Mouse (Mus musculus) T-cell, adult 2 months (primary cell): ENCODE measurements around the gene Arid1b.
A peak's percentile ranks its signal among the peaks of the same experiment; 100 is the strongest.

Experiments used
- DNase-seq: peaks from one replicate; pipeline ENCODE4 v3.0.0; 2022; ENCODE audit warnings: low spot score

Arid1b gene

DNA sequence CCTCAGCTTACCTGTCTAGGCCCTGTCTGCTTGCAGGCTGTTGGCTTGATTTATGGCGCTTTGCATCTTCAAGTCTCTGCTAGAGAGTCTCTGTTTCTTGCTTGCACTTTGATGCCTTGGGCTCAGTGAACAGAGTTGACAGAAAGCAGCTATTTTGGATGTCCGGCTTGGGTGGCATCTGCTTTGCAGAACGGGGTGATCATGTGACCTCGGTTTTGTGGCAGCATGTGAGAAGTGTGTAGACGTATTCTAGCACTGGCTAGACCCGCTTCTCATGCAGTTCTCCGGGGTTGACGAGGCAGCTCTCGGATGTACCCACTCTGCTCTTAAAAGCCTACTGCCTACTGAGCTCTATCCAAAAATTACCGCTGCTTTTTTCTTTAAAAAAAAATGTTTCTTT is 22.9 kb downstream of the Arid1b start:
- peak; percentile 28 for DNase-seq

DNA sequence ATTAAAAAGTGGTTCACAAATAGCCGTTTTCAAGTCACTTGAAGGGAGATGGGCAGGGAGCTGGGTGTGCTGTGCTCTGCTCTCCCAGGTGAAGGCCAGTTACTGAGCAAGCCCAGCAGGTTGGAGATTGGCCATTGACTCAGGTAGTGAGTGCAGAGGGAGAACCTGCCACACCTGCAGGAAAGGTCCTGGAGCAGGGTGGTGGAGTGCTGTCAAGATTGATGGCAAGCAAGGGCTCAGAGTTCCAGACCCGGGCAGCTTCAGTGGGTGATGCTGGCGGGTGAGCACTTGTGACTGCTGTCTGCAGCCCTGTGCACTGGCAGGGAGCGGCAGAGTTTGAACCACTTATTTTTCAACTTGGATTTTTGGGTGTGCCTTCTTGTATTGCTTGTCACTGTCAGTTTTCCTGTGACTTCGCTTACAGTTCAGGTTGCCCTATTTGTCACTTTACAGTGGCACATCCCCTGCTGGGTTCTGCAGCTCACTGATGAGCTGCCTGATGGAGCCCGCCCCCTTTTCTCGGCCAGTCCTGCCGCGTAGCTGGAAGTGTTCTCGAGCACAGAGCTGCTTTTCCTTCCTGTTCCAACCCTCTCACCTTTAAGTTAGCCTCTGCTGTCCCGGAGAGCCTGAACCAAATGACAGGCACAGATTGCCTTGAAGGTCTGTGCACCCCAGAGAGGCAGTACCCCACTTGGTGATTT is 27.3 kb downstream of the Arid1b start:
- DNase-seq, result no peak

DNA sequence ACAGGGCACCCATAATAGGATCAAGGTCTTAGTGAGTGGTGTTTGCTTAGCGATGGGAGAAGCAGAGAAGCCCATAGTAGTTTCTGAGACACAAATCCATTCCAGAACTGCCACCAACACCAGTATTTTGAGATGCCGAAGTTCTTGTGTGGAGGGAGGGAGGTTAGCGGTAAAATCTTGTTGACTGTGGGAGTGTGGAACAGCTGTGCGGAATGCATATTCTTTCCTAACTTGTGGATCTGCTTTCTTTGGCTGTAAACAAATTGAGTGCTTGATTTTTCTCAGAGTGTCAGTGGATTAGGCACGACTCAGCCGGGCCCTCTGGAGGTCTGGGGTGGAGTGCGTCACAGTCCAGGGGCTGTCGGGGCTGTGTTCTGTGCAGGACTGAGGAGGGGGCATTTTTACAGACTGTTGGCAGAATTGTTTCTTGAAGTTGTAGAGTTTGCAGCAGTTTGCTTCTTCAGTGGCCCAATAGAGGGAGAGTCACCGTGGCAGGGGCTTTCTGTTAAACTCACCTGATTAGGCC is 27.9 kb downstream of the Arid1b start:
- DNase-seq, result no peak

DNA sequence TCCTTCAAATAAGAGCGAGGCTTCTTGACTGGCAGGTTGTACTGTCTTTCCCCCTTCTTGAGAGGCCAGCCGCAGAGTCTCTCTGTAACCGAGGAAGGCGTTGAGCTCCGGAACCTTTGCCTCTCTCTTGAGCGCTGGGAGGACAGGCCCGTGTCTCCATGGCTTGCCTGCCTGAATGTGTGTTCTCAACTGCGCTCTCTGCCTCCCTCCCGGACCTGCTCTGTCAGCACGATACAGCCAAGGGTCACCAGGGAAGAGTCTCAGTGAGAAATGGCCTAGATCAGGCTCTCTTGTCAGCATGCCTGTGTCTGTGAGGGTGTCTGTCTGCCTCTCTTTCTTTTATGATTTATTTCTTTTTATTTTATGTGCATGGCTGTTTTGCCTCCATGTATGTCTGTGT is 29.6 kb downstream of the Arid1b start:
- no peak for DNase-seq

DNA sequence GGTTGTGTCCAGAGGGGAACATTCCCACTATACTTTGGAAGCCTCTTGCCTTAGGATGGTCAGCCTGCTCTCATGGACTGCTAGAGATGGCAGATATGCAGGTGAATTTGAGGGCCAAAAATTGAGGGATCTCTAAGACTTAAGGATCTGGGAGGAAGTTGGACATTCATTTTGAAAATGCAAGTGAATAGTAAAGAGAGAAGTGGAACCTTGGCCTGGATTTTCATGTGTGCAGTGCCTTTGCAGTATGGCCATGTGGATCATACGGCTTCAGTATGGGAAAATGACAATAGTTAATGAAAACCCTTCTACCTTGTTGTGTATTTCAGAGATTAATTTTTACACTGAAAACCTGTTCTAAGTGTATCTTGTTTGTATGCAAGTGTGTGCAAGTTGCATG is 31.3 kb downstream of the Arid1b start:
- DNase-seq, result no peak

DNA sequence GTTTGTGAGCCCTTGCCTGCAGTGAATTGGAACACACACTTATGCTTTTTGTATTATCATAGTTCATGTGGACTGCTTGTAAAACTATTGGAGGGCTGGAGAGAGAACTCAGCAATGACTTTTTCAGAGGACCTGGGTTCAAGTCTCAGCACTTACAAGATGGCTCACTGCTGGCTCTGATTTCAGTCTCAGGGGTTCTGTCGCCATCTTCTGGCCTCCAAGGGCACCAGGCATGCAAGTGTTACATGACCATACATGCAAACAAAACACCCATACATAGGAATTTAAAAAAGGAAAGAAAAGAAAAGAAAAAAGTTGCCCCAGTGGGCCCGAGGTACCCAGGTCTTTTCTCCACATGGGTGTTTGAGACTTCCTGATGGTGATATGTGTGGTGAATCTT is 32.4 kb downstream of the Arid1b start:
- DNase-seq, result no peak

DNA sequence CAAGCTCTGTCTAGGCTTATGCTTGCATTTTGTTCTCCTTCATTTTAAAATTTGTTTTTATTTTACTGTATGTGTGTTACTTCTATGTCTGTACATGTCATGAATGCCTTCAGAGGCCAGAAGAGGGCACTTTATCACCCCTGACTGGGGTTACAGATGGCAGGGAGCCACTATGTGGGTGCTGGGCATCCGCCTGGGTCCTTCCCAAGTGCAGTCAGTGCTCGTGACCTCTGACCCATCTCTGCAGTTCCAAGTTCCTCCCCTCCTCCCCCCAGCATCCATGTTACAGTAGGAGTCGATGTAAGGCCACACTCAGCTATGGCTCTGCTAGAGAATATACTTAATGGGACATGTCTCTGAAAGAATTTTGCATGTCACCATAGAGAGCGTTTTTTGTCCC is 35.0 kb downstream of the Arid1b start:
- no peak for DNase-seq

DNA sequence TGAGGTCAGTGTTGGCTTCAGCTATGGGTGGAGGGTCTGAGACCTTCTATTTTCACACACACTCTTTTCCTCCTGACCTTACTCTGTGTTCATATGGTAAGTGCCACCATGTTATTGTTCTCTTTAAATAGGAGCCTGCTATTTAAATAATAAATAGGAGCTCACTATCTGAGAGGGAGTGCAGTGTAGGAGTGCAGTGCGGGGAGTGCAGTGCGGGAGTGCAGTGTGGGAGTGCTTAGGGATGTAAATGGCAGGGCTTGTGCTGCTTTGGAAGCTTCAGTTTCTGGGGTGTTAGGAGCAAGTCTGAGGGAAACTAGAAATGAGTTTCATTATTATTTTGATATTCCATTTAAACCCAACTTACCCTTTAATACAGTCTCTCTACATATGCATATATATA is 36.2 kb downstream of the Arid1b start:
- DNase-seq, result no peak

DNA sequence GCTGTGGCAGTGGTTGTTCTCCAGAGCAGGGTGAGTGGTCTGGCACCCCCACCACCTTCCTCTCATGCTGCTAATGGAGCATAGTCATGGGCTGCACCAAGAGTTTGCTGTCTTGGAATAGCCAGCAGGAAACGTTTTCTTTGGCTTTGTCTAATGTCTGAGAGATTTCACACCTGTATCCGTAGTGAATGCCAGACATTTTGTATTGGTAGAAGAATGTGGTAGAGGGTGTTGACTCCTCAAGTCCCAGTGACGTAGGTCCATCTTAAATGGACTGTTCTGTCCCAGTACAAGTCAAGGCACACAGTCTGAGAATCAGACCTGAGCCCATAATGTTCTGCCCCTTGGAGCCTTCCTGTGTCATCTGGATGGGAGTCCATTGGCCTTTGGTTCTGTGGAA is 39.2 kb downstream of the Arid1b start:
- DNase-seq, result no peak

DNA sequence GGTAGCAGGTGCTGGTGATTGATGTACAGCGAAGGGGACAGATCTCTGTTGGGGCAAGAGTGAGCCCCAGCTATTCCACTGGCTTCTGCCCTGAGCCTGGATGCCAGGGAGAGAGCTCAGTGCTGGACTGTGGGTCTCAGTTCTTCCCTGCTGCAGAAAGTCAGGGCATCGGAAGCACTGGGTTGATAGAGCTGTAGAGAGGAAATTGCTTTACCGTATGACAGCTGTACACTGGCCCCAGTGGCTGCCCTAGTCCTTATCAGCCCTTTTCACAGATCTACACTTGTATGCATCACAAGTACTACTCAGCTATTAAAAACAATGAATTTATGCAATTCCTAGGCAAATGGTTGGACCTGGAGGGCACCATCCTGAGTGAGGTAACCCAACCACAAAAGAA is 40.1 kb downstream of the Arid1b start:
- no peak for DNase-seq

DNA sequence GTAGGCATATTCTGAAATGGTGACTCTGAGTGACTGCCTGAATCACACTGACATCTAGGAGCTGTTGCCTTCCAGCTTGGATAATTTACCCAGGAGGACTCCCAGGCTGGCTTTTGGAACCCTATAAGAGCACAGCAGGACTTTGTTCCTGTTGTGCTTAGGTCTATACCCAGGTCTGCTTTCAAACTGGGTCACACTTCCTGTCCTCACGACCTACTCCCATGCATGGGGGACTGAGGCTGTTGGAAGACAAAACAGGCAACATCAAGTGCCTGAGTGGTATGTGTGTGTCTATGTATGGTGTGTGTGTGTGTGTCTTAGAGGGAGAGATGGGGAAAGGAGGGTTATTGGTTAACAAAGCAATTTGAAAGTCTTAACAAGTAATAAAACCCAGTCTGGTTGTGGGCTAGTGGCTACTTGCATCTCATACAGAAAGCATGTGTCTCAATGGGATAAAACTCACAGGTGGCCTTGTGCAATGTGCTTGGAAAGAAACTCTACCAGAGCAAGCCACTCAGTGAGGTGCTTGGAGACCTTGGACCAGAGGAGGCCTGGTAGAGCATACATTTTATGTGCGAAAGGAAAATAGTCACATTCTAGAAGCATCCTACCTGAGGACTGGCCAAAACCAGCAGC is 42.2 kb downstream of the Arid1b start:
- no peak for DNase-seq

DNA sequence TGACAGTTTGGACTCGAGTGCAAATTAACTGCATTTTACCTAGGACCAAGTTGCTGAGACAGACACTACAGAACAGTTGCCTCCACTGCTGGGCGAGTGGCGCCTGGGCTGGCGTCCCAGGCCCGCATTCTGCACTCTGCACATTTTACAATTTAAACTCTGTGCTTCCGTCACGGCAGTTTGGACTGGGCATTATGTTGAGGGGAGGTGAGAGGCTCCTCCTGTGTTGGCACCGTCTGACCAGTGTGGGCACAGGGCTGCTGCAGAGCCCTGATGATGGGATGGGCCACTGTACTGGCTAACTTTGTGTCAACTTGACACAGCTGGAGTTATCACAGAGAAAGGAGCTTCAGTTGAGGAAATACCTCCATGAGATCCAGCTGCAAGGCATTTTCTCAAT is 43.1 kb downstream of the Arid1b start:
- DNase-seq, result no peak

DNA sequence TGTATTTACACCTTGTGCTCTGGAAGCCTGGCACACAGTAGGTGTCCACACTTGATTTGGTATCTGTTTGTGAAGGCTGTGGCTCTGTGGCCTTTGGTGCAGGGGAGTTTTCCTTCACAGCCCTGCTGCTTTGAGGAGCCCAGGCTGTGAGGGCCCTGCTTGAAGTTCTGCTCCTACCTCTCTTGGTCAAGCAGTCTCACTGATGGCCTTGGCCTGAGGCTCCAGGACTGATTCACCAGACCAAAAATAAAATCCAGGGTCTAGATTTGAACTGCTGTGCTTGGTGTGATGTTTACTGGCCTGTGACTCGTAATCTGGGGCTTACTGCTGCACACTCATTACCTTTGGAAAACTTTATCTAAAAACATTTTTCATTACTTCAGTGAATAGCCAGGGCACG is 45.7 kb downstream of the Arid1b start:
- no peak for DNase-seq

DNA sequence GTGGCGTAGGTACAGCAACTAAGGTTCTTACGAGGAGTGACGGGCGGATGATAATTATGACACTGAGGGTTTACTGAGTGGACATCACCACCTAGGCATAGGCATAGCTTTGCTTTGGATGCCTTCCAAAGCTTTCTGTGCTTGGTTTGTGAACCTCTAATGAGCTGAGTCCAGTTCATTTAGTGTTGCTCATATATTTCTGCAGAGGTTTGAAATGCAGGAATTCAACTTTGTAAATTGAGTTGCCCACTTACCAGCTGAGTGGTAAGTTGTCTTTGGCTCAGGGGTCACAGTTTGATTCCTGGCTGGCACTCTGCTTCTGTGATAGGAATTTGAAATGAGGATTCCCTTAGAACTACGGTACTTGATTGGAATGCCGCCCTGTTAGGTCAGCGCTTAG is 49.7 kb downstream of the Arid1b start:
- DNase-seq, result no peak

DNA sequence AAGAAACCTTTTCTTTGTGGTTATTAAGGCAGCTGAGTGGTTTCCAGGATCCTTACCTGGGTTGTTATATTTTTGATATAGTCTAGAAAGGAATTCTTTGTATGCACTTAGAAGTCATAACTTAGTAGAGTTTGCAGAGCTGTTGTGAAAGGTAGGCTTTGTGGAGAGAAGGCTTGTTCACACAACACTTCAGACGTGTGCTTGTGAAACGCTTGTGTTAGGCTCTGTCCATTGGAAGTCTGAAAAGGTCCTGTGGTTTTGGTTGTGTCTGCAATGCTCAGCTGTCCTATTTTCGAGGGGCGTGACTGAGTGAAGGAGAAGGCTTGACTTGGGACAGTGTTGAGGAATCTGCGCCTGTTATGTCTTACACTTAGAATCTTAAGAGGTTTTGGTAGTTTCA is 51.5 kb downstream of the Arid1b start:
- no peak for DNase-seq

DNA sequence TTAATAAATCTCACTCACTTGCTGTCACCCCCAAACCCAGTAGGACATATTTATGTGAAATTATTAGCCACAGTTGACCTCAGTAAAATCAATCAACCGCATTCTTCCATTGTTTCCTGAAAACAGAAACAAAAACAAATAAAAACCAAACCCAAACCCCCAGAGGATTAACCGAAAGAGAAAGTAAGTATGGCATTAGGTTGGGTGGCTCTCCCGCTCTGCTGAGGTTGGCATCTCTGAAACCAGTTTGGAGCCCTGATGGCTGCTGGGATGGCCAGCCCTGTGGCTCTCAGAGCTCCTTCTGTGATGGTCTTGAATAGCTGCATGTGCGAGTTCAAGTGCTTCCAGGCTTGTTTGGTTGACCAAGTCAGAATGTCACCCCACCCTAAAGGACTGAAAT is 53.2 kb downstream of the Arid1b start:
- no peak for DNase-seq

DNA sequence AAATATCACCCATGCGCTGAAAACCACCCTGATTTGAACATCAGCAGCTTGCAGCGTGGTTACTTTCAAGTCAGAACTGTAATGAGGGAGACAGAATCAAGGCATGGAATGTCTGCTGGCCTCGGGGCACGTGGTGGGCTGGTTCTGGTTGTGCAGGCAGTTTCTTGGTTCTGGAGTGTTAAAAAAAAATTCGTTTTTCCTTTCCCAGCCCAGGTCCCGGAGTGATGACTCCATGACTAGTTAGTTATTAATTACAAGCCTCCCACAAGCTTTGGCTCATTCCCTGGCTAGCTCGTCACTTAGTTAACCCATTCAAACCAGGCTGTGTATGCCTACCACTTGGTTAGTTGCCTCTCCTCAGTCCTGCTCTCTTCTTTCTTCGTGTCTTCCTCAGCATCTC is 56.1 kb downstream of the Arid1b start:
- DNase-seq, result no peak

DNA sequence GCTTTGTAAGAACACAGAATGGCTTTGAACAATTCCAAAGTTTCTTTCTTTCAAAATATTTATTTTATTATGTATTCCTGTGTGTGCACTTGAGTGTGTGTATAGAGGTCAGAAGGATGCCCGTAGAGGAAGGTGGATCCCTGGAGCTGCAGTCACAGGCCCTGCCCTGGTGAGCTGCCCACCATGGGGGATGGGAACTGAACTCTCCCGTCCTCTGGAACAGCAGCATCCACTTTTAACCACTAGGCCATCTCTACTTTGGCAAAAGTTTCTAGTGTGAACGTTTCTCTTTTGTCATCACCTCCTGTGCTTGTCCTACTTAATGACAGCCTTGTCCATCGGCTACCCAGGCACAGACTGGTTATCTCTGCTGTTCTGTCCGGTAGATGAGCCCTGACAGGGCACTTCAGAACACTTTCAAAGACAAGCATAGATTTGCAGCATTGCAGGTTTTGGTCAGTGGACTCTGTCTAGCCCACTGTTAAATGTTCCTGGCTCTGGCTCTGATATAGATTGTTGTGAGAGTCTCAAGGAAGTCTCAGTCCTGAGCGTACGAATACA is 56.9 kb downstream of the Arid1b start:
- no peak for DNase-seq

DNA sequence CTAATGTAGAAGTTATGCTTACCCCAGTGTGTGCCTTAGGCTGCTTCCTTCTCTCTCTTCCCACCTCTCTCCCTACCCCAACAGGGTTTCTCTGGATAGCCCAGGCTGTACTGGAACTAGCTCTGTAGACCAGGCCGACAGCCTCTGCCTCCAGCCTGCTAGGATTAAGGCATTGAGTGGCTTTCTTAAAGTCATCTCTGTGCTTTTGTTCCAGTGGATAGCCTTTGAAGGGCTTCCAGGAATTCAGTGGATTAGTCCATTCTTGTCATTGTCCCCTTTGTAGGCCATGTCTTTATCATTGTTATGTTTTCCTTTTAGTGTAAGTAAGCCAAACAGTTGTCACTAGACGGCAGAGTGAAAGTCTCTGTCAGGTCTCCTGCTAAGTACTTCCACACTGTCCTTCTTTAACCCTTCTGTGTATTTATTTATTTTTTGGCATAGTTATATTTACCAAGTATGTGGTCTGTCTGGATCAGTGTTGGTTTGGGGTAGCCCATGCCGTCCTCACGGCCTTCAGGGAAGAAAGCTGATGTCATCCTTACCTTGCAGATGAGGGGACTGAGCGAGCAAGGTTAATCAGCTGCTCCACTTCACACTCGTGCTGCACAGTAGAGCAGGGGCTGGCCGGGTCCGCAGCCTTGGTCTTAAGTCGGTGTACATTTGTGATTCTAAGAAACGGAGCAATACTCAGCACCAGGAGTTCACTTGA is 58.1 kb downstream of the Arid1b start:
- no peak for DNase-seq

DNA sequence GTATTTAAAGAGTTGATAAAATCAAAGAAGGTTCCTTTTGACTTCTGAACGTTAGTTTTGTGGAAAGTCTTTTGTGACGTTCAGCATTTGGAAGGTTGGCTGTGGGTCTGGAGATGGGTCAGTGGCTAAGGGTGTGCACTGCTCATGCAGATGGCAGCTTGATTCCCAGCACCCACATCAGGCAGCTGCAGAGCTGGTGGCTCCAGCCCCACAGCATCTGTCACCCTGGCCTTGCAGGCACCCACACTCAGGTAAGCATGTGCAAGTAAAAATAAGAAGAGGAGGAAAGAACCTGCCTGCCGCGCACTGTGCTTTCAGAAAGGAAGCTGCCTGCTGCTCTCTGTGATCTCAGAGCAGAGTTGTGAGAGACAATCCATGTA is 58.7 kb downstream of the Arid1b start:
- no peak for DNase-seq

DNA sequence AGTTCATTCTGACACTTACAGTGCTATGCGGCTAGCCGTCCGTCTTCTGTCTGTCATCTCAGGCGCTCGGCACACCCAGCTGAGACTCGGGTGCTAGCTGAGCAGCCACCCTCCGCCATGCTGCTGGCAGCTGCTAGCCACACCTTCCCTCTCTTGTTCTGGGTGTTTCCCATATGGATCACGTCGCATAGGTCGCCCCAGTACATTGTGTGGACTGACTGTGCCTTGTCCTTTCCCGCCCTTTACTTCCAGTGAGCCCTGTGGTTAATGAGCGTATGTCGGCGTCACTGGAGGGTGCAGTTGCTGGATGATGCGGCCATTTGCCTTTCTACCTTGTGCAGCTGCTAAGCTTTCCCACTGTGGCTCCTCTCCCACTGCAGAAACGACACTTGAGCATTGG is 59.1 kb downstream of the Arid1b start:
- DNase-seq, result no peak

DNA sequence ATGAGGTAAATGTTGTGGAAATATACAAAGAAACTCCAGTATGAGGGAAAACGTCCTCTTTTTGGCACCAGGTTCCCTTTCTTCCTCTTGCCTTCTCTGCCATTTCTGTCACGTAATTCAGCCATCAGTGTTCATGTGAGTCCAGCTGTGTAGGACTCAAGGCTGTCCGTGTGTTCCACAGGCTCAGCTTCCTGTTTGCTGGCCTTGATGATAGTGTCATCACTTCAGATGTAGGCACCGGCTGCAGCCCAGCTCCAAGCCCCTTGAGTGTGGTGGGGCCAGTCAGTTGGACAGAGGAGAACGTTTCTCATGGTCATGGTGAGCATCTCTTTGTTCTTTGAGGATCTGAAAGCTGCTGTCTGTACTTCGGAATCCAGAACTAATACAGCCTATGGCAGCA is 61.3 kb downstream of the Arid1b start:
- DNase-seq, result no peak

DNA sequence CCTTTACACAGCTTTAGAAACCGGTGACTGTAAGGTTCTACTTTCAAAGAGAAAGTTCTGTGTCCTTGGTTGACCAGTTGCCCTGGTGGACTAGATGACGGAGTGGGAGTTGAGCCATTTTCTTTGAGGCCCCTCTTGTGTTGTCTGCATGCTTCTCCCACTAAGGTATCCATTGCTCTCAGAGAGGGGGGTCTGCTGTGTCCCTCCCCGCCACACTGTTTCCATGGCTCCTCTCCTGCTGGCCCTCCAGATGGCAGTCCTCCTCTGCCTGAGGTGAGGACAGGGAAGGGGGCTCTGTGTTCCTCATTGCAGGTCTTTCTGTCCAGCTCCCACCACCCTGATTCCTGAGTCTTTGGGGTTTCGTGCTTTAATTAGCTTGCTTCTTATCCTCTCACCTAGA is 62.5 kb downstream of the Arid1b start:
- no peak for DNase-seq
